Mouse (Mus musculus) Muller cell, postnatal 12 days (primary cell): ENCODE measurements around the gene Dera.

ENCODE experiments used
- DNase-seq: peaks from one replicate; pipeline ENCODE4 v3.0.0-alpha.2; 2015; ENCODE audit errors: inconsistent ontology term

The Dera gene

GRCm38 (mm10) chr6:137757891-137758290, 3.5 kb downstream of the Dera start:
- no peak for DNase-seq

GRCm38 (mm10) chr6:137759681-137760080, 5.3 kb downstream of the Dera start:
- no peak for DNase-seq

GRCm38 (mm10) chr6:137760966-137761365, 6.6 kb downstream of the Dera start:
- no peak for DNase-seq

GRCm38 (mm10) chr6:137764572-137765210, 10.3 kb downstream of the Dera start:
- peak; percentile 6 for DNase-seq

GRCm38 (mm10) chr6:137766177-137766576, 11.8 kb downstream of the Dera start:
- DNase-seq, result no peak

GRCm38 (mm10) chr6:137771621-137772250, 17.4 kb downstream of the Dera start:
- no peak for DNase-seq

GRCm38 (mm10) chr6:137772918-137773636, 18.7 kb downstream of the Dera start:
- DNase-seq, result no peak

- no peak for DNase-seq
These were observed 19.3 kb downstream of the Dera start for GRCm38 (mm10) chr6:137773637-137774028.

- DNase-seq, result no peak
These were observed 19.8 kb downstream of the Dera start for GRCm38 (mm10) chr6:137774166-137774565.

GRCm38 (mm10) chr6:137775159-137775558, 20.8 kb downstream of the Dera start:
- DNase-seq, result no peak

- DNase-seq, result no peak
These were observed 22.6 kb downstream of the Dera start for GRCm38 (mm10) chr6:137776981-137777380.

- peak; percentile 35 for DNase-seq
These were observed 29.7 kb downstream of the Dera start for GRCm38 (mm10) chr6:137783899-137784637.

- no peak for DNase-seq
These were observed 34.7 kb downstream of the Dera start for GRCm38 (mm10) chr6:137788976-137789590.

- DNase-seq, result no peak
These were observed 35.3 kb downstream of the Dera start for GRCm38 (mm10) chr6:137789658-137790057.

GRCm38 (mm10) chr6:137795494-137795893, 41.1 kb downstream of the Dera start:
- DNase-seq, result no peak

- DNase-seq, result peak; percentile 3
These were observed 42.5 kb downstream of the Dera start for GRCm38 (mm10) chr6:137796596-137797567.

GRCm38 (mm10) chr6:137799253-137799652, 44.9 kb downstream of the Dera start:
- DNase-seq, result no peak

GRCm38 (mm10) chr6:137803456-137804005, 49.2 kb downstream of the Dera start:
- no peak for DNase-seq

- DNase-seq, result no peak
These were observed 49.8 kb downstream of the Dera start for GRCm38 (mm10) chr6:137804121-137804520.

GRCm38 (mm10) chr6:137804606-137805005, 50.3 kb downstream of the Dera start:
- DNase-seq, result no peak
